Mouse (Mus musculus): Measurements from ENCODE around the gene Foxg1.

GRCm38 (mm10) chr12:49375427-49376317 lies 6.8 kb upstream of the Foxg1 start:
- TF ChIP-seq POLR2A (IDR thresholded peaks at IDR 0.05; ENCODE audit: borderline replicate concordance, extremely low read depth, low read depth, low read length) (no peak), CTCF (IDR thresholded peaks at IDR 0.05; ENCODE audit: insufficient read depth, low read length) (no peak)
